Mouse (Mus musculus) hindbrain, embryonic 14.5 days (tissue): ENCODE measurements around the gene Utrn. TPM values are rescaled to one million over a fixed set of nuclear protein-coding genes. Genes with fewer than 3 reads are reported as not detected.
"Not testable (repeated sequence)": the region's sequence is repeated elsewhere in the genome, so short reads cannot be mapped to it uniquely, and the experiment has no call there.

Experiments
- ATAC-seq: fragments of 200-750 bp; cut with Nextera tagmentation; 2 replicates; pipeline ENCODE4 v1.8.0; 2017; ENCODE audit warnings: moderate number of reproducible peaks, mild to moderate bottlenecking, moderate TSS enrichment, moderate library complexity; ENCODE audit not compliant: low FRiP score
- DNase-seq: peaks from one replicate; pipeline ENCODE4 v3.0.0-alpha.2; 2015; ENCODE audit warnings: low spot score
- H3K27ac ChIP-seq: fragments of 300-500 bp; sonication (generic); 2 replicates; pipeline ENCODE4 v1.5.1; 2014; ENCODE audit warnings: mild to moderate bottlenecking, moderate library complexity
- H3K27me3 ChIP-seq: fragments of 300-500 bp; sonication (generic); 2 replicates; pipeline ENCODE4 v1.6.1; 2014; ENCODE audit warnings: mild to moderate bottlenecking, low read length, mixed read lengths; ENCODE audit not compliant: control insufficient read depth, insufficient read depth
- H3K36me3 ChIP-seq: fragments of 300-500 bp; sonication (generic); replicated peaks from 2 replicates; pipeline ENCODE4 v1.6.1; 2014; ENCODE audit not compliant: control insufficient read depth, insufficient read depth
- H3K4me1 ChIP-seq: fragments of 300-500 bp; sonication (generic); replicated peaks from 2 replicates; pipeline ENCODE4 v1.6.1; 2014; ENCODE audit warnings: antibody characterized with exemption, low read length, mixed read lengths; ENCODE audit not compliant: control insufficient read depth, insufficient read depth
- H3K4me2 ChIP-seq: fragments of 300-500 bp; sonication (generic); replicated peaks from 2 replicates; pipeline ENCODE4 v1.6.1; 2014; ENCODE audit warnings: mild to moderate bottlenecking, moderate library complexity
- H3K4me3 ChIP-seq: fragments of 300-500 bp; sonication (generic); replicated peaks from 2 replicates; pipeline ENCODE4 v1.5.1; 2014; ENCODE audit warnings: mild to moderate bottlenecking, low read length
- H3K9ac ChIP-seq: fragments of 300-500 bp; sonication (generic); 2 replicates; pipeline ENCODE4 v1.6.1; 2014
- H3K9me3 ChIP-seq: fragments of 300-500 bp; sonication (generic); 2 replicates; pipeline ENCODE4 v1.6.1; 2016; ENCODE audit warnings: low read length; ENCODE audit not compliant: control insufficient read depth
- WGBS: fragments of 180-500 bp; shearing (Covaris S2); extraction: QIAGEN DNeasy Blood & Tissue Kit; methylation state at CpG from one replicate; pipeline ENCODE4 v1.1.7; 2014; 5-methylcytosine and 5-hydroxymethylcytosine counted together
- polyA plus RNA-seq: library from polyadenylated mRNA; unstranded; fragments of >200 nt; fragmentation: Nextera tagmentation; extraction: Ambion mirVana; gene quantifications from 2 replicates; pipeline ENCODE4 v1.2.1, GENCODE M21; 2014

The Utrn gene
- polyA plus RNA-seq, 1 experiment from 2014 or later = 28.2 TPM

DNA sequence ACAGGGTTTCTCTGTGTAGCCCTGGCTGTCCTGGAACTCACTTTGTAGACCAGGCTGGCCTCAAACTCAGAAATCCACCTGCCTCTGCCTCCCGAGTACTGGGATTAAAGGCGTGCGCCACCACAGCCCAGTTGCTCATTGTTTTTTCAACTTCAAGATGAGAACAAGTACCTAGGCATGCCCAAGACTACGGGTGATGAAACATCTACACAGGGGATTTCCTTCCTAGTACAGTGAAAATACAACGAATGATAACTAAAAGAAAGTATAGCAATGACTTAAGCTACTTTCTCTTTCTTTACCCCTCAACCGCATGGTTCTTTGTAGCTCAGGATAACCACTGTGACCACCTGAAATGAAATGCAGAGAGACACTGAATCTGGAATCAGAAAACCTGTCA, 262.0 kb downstream of the Utrn start:
- H3K4me1 ChIP-seq, H3K4me3 ChIP-seq, H3K27me3 ChIP-seq, H3K36me3 ChIP-seq, H3K27ac ChIP-seq, H3K9me3 ChIP-seq, DNase-seq, H3K4me2 ChIP-seq, H3K9ac ChIP-seq, ATAC-seq: not testable (repeated sequence)
- WGBS = 95% methylated on average over 6 of the region's 6 CpGs

DNA sequence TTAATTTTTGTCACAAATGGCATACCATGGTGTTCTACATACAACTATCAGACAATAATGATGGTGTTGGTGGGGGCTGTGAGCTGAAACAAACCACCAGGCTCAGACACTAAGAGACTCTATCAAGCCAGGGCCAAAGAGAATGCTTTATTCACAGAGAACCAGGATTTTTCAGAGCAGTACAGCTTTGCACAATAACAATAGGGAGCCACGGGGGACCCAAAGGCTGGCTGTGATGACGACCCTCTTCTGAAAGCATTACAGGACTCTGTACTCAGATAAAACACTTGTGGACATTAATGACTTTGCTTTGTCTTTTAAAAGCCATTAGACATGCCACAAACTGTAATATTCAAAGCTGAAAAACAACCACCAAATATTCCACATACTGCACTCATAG, 273.8 kb downstream of the Utrn start:
- no peak for DNase-seq
- no peaks in the 10 kb centered on the region for H3K9me3 ChIP-seq
- H3K4me3 ChIP-seq = no peak overlapping the region
- no peak overlapping the region for H3K4me2 ChIP-seq
- no peak overlapping the region for H3K27ac ChIP-seq
- ATAC-seq = no peak
- H3K9ac ChIP-seq = no peak overlapping the region
- no peaks in the 10 kb centered on the region for H3K36me3 ChIP-seq
- no peaks in the 10 kb centered on the region for H3K27me3 ChIP-seq
- H3K4me1 ChIP-seq = no peaks in the 10 kb centered on the region
- WGBS = 10% methylated on average over 2 of the region's 2 CpGs

- Histone ChIP-seq H3K9ac (no peak overlapping the region), H3K9me3 (no peaks in the 10 kb centered on the region), H3K4me3 (no peak overlapping the region), H3K36me3 (no peaks in the 10 kb centered on the region), H3K27me3 (no peaks in the 10 kb centered on the region), H3K4me2 (no peak overlapping the region), H3K27ac (no peak overlapping the region), H3K4me1 (no peaks in the 10 kb centered on the region)
- ATAC-seq (no peak), DNase-seq (no peak)
- WGBS = 79% methylated on average over 8 of the region's 8 CpGs
Observed at GRCm38 (mm10) chr10:12594958-12595357, 274.2 kb downstream of the Utrn start.

GRCm38 (mm10) chr10:12593071-12593470, 276.1 kb downstream of the Utrn start:
- Histone ChIP-seq H3K4me1 (no peaks in the 10 kb centered on the region), H3K4me3 (no peak overlapping the region), H3K36me3 (no peaks in the 10 kb centered on the region), H3K27ac (no peak overlapping the region), H3K9me3 (no peaks in the 10 kb centered on the region), H3K9ac (no peak overlapping the region), H3K4me2 (no peak overlapping the region), H3K27me3 (no peaks in the 10 kb centered on the region)
- ATAC-seq (no peak), DNase-seq (no peak)

- Histone ChIP-seq H3K9ac (no peak overlapping the region), H3K9me3 (no peaks in the 10 kb centered on the region), H3K27me3 (no peaks in the 10 kb centered on the region), H3K4me2 (no peak overlapping the region), H3K4me3 (no peak overlapping the region), H3K36me3 (no peaks in the 10 kb centered on the region), H3K4me1 (no peaks in the 10 kb centered on the region), H3K27ac (no peak overlapping the region)
- 65% methylated on average over 5 of the region's 5 CpGs for WGBS
- ATAC-seq (no peak), DNase-seq (no peak)
Observed at GRCm38 (mm10) chr10:12591946-12592345, 277.2 kb downstream of the Utrn start.

DNA sequence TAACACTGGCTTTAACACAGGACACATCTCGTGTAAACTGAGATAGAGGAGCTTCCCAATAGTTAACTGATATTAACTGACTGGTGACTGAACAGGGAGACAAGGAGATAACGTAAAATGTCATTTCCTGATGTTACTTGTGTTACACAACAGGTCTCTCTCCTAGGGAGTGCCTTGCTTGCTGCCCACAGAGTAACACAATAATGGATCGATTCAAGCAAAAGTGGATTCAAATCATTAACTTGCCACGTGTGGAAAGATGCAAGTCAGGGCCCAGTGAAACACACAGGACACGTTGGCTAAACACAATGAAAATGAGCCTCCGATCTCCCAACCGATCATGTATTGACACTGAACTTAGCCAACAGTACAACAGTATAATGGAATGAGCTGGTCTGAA, 281.1 kb downstream of the Utrn start:
- H3K9me3 ChIP-seq = no peaks in the 10 kb centered on the region
- 80% methylated on average over 7 of the region's 7 CpGs for WGBS
- H3K4me2 ChIP-seq = no peak overlapping the region
- no peaks in the 10 kb centered on the region for H3K36me3 ChIP-seq
- H3K27ac ChIP-seq = no peak overlapping the region
- no peak overlapping the region for H3K9ac ChIP-seq
- no peak for ATAC-seq
- H3K4me1 ChIP-seq = no peaks in the 10 kb centered on the region
- no peaks in the 10 kb centered on the region for H3K27me3 ChIP-seq
- no peak overlapping the region for H3K4me3 ChIP-seq
- DNase-seq = no peak

DNA sequence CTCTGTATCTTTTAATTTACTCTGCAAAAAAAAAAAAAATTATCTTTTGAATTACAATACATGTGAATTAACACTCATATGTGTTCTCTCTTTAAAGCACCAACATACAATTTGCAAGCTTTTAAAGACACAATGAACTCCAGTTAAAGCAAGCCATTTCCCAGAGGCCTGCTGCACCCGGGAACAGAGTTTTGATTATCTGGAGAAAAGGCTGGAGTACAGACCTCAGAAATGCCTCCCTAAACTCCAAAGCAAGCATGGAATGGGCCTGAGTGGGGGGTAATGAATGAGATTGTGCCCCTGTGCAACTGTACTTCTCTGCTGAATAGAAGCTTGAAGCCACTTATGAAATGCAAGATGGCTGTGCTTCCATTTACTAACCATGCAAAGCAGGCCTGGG, 281.8 kb downstream of the Utrn start:
- WGBS = 52% methylated on average over 1 of the region's 1 CpGs
- H3K4me3 ChIP-seq = no peak overlapping the region
- ATAC-seq (no peak), DNase-seq (no peak)
- H3K27me3 ChIP-seq = no peaks in the 10 kb centered on the region
- H3K9me3 ChIP-seq = no peaks in the 10 kb centered on the region
- H3K9ac ChIP-seq = no peak overlapping the region
- no peak overlapping the region for H3K4me2 ChIP-seq
- no peak overlapping the region for H3K27ac ChIP-seq
- H3K4me1 ChIP-seq = no peaks in the 10 kb centered on the region
- H3K36me3 ChIP-seq = no peaks in the 10 kb centered on the region

- 62% methylated on average over 2 of the region's 2 CpGs for WGBS
- Histone ChIP-seq H3K27ac (no peak overlapping the region), H3K4me1 (no peaks in the 10 kb centered on the region), H3K27me3 (no peaks in the 10 kb centered on the region), H3K36me3 (no peaks in the 10 kb centered on the region), H3K9me3 (no peaks in the 10 kb centered on the region), H3K9ac (no peak overlapping the region), H3K4me3 (no peak overlapping the region), H3K4me2 (no peak overlapping the region)
- ATAC-seq (no peak), DNase-seq (no peak)
Observed at GRCm38 (mm10) chr10:12586825-12587224, 282.3 kb downstream of the Utrn start.

GRCm38 (mm10) chr10:12586200-12586599, 283.0 kb downstream of the Utrn start:
- Histone ChIP-seq H3K36me3 (no peaks in the 10 kb centered on the region), H3K27ac (no peak overlapping the region), H3K4me1 (no peaks in the 10 kb centered on the region), H3K27me3 (no peaks in the 10 kb centered on the region), H3K4me3 (no peak overlapping the region), H3K9ac (no peak overlapping the region), H3K9me3 (no peaks in the 10 kb centered on the region), H3K4me2 (no peak overlapping the region)
- DNase-seq (no peak), ATAC-seq (no peak)
- WGBS = 88% methylated on average over 1 of the region's 1 CpGs

GRCm38 (mm10) chr10:12583473-12583872, 285.7 kb downstream of the Utrn start:
- no peak overlapping the region for H3K4me3 ChIP-seq
- no peak overlapping the region for H3K9ac ChIP-seq
- no peaks in the 10 kb centered on the region for H3K27me3 ChIP-seq
- H3K4me1 ChIP-seq = no peaks in the 10 kb centered on the region
- ATAC-seq (no peak), DNase-seq (no peak)
- no peak overlapping the region for H3K27ac ChIP-seq
- H3K9me3 ChIP-seq = no peaks in the 10 kb centered on the region
- no peak overlapping the region for H3K4me2 ChIP-seq
- 96% methylated on average over 3 of the region's 3 CpGs for WGBS
- H3K36me3 ChIP-seq = no peaks in the 10 kb centered on the region
